Mouse (Mus musculus) thymus, adult 2 months (tissue): ENCODE results near the gene Rap1gap2.

ENCODE experiments used
- CTCF ChIP-seq: fragments of 200-500 bp; IDR thresholded peaks from 2 replicates; pipeline ENCODE4 v1.5.1; 2012; ENCODE audit warnings: mild to moderate bottlenecking, control low read depth, low read length, moderate library complexity, borderline replicate concordance; ENCODE audit not compliant: control insufficient read depth, poor library complexity, insufficient read depth; ENCODE audit errors: extremely low read depth
- POLR2A ChIP-seq: fragments of 200-500 bp; IDR thresholded peaks from 2 replicates; pipeline ENCODE4 v1.6.1; 2012; ENCODE audit warnings: mild to moderate bottlenecking, low read length, control low read depth, moderate library complexity; ENCODE audit not compliant: control insufficient read depth, poor library complexity, insufficient read depth; ENCODE audit errors: extremely low read depth

DNA sequence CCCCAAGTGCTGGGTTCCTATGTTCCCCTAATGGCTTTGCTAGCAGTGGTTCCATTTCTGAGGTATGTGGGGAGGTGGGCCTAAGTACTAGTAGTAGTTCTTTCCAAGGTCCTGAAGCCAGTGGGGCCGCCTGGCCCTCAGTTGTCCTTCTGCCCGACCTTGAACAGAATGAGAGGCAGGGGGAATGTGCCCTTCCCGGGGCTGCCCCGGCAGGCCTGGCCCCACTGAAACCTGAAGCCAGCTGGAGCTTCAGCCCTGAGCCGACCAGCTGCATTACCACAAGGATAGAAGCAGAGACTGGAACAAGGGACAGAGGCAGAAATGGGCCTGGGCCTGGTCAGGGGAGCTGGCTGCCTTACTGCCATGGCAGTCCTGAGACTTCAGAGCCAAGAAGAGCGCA, 42.7 kb upstream of the Rap1gap2 start:
- TF ChIP-seq CTCF = no peak
- TF ChIP-seq POLR2A = no peak
